Mouse (Mus musculus) heart, postnatal 4 days (tissue): Measurements from ENCODE around the gene Phldb1. TPM values are rescaled to one million over a fixed set of nuclear protein-coding genes. Genes with fewer than 3 reads are reported as not detected.
A peak's percentile ranks its signal among the peaks of the same experiment; 100 is the strongest.
"Not testable (repeated sequence)": the region's sequence is repeated elsewhere in the genome, so short reads cannot be mapped to it uniquely, and the experiment has no call there.

Source experiments
- DNase-seq: peaks from one replicate; pipeline ENCODE4 v3.0.0; 2021
- total RNA-seq, 2 experiments: library from RNA; stranded (reverse); gene quantifications; 2 replicates each; pipeline ENCODE4 v1.2.3; 2021

Gene Phldb1
- total RNA-seq, 2 experiments from 2014 or later: 109 TPM

DNA sequence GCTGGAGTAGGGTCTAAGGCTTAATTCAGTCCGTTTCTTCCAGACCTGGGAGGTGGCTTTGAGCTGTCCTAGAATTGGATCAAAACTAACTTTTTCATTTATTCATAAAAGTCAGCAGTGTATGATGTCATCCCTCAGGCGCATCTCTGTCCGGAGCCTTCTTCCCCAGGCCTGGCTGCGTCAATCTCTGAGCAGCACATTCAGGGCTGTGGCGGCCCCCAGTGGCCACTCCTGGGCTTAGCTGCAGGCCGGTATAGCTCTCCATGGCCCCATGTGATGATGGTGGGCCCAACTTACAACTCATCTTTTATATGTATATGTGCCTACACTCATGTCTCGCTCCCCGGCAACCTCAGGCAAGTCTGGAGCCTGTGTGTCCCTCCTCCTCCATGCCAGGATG is 83.0 kb downstream of the Phldb1 start:
- DNase-seq: peak; percentile 85

DNA sequence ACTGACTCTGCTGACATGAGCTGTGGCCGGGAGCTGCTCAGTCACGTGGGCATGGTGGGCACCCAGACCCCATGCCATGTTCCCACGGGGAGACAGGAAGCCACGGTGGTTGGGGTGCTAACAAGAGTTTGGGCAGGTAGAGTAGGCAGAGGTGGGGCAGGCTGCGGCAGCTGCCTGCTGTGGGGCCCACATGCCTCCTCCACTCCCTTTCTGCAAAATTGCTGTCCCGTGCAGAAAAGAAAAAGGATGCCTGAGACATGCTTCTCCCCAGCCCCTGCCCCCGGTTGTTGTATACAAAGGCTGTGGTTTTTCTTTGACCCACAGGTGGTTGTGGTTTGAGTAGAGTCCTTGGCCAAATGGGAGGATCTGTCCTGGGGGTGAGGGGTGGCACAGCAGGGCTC is 86.1 kb downstream of the Phldb1 start:
- DNase-seq: no peak

DNA sequence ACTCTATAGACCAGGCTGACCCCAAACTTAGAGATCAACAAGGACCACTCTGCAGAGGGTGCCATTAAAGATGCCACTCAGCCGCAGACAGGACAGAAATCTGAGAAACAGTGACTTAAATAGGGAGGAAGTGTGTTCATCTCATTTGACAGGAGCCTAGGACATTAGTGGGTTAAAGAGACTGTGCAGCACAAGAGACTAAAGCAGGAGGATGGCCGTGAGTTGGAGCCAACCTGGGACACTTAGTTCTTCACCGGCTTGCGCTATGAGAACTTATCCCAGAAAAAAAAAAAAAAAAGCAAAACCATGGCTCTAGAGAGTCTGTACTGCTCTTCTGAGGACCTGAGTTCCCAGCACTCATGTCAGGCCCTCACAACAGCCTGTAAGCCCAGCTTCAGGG is 87.3 kb downstream of the Phldb1 start:
- no peak for DNase-seq

DNA sequence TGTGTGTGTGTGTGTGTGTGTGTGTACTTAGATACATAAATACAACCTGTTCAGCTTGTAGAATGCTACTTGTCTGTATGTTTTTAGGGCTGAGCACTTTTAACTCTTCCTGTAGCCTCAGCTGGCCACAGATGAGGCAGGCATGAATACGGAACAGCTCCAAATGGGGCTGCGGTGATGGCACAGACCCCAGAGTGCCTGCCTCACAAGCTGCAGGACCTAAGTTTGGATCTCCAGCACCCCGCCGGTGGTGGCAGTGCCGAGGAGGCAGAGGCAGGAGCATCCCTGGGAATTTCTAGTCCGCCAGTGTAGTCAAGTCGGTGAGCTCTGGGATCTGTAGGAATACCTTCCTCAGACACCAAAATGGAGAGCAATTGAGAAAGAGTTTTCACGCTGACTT is 88.0 kb downstream of the Phldb1 start:
- DNase-seq: no peak

DNA sequence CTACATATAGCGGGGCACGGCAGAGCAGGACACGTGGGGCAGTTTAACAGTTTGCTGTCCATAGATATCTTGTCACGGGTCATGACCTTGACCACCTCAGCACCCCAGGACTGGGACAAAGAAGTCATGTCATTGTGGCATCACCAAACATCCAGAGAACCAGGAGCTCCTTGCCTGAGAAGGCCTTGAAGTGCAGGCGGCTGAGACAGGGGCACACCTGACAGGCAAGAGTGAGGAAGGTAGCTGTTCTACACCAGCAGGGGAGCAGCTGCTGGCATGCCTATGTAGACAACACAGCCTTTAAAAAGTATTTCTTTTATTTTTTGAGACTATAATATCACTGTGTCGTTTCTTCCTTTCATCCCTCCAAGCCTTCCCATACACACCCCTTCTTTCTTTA is 88.6 kb downstream of the Phldb1 start:
- DNase-seq: no peak

DNA sequence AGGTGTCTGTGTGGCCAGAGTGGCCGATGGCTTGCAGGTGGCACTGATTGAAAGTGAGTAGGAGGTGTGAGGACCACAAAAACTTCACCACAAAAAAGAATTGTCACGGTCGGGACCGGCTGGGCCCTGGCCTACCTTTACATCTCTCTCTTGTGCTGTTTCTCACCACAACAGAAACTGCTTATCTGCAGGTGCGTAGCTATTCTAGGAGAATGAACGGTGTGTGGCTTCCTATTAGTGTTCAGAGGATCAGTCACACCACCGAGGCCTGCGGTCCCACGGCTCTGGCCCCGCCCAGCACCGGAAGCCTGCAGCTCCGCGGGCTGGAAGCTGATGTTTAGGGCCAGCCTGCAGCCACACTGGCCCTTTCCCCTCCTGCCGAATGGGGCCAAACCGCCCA is 89.1 kb downstream of the Phldb1 start:
- DNase-seq: no peak

DNA sequence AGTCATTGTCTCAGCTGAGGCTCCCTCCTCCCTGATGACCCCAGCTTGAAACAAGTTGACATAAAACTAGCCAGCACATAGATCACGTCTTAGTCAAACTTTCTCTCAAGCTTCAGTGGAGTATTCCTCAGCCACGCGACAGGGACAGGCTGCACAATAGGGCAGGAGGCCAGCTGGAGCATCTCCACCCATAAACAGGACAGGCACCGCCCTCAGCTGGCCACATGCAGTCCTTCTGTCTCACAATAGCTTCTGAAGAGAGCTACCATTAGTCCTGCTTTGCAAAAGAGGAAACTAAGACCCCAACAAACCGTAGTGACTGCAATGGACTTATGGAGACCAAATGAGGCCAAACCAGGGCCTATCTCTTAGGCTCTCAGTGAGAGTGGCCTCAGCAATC is 89.5 kb downstream of the Phldb1 start:
- peak; percentile 73 for DNase-seq

DNA sequence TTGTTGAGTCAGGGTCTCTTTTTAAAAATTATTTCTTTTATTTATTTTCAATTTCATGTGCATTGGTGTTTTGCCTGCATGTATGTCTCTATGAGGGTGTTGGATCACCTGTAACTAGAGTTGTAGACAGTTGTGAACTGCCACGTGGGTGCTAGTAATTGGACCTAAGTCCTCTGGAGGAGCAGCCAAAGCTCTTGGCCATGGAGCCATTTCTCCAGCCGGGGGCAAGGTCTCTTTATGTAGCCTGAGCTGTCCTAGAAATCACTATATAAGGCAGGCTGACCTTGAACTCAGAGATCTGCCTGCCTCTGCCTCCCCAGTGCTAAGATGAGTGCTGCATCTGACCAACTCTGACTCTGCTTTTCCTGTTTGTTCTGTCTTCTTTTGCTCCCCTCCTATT is 90.8 kb downstream of the Phldb1 start:
- no peak for DNase-seq

DNA sequence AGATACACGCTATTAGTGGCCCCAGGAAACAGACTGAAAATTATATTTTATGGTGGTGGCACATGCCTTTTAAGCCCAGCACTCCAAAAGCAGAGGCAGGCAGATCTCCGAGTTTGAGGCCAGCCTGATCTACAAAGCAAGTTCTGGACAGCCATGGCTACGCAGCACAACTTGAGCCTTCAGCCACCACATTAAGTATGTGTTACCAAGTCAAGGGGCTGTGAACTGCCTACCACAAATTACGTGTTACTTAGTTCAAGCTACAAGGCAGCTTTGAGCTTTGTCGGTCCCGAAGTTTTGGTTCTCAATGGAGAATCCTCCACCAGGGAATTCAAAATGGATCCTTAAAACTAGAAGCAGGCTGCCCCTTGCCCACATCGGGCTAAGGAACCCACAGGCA is 91.9 kb downstream of the Phldb1 start:
- DNase-seq: no peak

DNA sequence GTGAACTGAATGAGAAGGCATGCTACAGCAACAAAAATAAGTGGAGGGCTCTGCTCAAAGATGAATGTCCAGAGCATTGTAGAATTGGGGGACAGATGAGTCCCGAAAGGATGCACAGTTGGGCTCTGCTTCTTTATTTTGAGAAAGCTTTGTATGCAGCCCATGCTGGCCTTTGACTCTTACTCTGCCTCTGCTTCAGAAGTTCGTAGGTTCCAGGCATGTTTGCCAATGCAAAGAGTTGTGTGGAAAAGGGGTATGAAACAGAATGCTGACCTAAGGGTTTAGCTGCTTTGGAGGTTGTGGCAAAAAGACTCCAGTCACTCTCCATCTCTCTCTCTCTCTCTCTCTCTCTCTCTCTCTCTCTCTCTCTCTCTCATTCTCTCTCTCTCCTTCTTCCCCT is 93.4 kb downstream of the Phldb1 start:
- DNase-seq: no peak

DNA sequence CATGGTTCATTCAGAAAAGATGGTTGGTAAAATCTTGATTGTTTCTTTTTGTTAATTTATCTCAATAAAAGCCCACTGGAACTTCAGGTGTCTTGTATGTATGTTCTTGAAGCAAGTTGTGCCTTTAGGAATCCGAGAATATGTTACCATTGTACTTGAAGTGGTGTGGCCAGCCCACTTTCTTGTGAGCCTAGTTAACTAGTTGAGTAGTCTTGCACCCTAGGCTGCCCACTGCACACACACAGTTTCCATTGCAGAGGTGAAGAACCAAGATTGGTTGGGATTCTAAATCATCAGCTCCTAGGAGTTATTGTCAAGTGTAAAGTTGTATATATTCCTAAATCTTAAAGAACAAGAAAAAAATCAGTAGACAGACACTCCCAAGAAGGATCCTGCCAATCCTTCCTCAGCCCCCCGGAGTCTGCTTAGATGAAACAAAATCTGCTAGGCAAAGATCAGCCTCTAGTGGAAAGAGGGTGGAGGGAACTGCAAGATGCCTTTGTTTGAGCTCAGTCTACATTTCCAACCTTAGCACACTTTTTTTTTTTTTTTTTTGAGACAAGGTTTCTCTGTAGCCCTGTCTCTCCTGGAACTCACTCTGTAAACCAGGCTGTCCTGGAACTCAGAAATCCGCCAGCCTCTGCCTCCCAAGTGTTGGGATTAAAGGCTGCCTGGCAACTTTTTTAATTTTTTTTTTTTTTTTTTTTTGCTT is 94.2 kb downstream of the Phldb1 start:
- no peak for DNase-seq

DNA sequence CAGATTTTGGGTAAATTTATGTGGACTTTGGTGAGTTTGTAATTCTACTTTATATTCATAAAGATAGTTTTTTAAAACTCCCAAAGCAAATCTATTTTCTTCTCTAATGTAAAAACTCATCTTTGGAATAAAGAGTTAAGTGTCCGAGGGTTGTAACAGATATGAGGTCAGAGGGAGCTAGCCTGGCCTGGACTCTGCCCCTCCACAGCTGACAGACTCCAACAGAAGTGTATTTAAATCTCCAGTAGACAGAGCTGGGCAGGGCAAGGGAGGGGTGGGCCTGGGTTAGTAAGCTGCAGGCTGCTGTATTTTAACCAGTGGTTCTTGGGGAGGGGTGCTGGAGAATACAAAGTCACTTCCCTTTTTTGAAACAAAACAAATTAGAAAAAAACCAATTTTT is 95.0 kb downstream of the Phldb1 start:
- not testable (repeated sequence) for DNase-seq

DNA sequence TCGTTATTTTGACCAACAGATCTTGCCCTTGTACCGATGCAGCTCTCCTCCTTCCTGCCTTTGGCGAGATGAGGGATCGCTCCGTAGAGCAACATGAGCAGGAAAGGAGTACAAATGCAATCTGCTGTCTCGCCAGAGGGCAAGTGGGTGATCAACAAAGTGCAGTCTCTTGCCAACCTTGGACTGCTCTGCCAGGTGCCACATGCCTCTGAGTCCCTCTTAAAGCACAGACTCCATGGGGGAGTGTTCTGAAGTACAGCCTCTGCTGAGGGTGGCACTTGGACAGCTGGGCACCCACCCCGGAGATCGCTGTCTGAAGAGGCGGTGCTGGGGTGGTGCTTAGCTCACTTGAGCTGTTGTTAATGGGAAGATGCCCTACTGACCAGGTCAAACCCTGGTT is 96.3 kb downstream of the Phldb1 start:
- peak; percentile 32 for DNase-seq

DNA sequence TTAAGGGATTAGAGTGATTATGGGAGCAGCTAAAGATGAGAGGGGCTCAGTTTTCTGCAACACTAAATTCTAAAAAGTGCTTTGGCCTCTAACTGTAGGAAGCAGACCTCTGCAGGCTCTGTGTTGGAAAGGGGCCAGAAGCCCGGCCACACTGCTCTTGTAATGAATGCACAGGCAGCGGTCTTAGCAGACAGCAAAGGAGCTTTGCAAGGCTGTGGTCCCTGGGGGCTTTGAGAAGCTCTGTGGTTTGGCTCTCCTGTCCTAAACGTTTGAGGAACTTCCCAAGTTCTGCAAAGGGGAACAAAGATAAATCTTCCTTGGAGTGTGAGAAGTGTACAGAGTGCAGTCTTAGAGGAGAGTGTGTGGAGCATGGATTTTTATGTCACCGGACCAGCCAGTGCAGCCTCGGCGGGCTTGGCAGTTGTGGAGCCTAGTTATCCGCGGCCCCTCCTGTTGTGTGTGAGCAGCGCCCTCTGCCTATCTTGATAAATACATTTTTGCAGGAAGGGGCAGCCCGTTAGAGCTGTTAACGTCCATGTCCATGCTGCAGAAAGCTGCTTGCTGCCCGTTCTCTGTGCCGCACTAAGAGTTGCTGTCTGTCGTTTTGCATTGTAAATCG is 97.3 kb downstream of the Phldb1 start:
- peak; percentile 70 for DNase-seq

Other genes with a start within 250 kb of the Phldb1 start
- under 1 TPM; 0.14 to 0.29 TPM for gene Cxcr5, start 173.3 kb downstream of the Phldb1 start, total RNA-seq
- 100 to 1,000 TPM in 1 of 2 experiments, 10 to 100 TPM in 1; 99.8 to 101 TPM for gene Ddx6, start 130.3 kb downstream of the Phldb1 start, total RNA-seq
- not detected for gene Treh, start 62.0 kb downstream of the Phldb1 start, total RNA-seq
- gene Arcn1, start 32.6 kb upstream of the Phldb1 start, total RNA-seq: 100 to 1,000 TPM; 104 to 119 TPM
- gene Ift46, start 32.7 kb upstream of the Phldb1 start, total RNA-seq: 10 to 100 TPM; 58.4 to 58.7 TPM
- 1 to 10 TPM; 3.5 to 6.0 TPM for gene Tmem25, start 64.1 kb upstream of the Phldb1 start, total RNA-seq
- gene Ttc36, start 67.9 kb upstream of the Phldb1 start, total RNA-seq: 1 to 10 TPM in 1 of 2 experiments, under 1 TPM in 1; 0.61 to 1.0 TPM
- gene Kmt2a, start 146.1 kb upstream of the Phldb1 start, total RNA-seq: 10 to 100 TPM; 22.9 to 23.5 TPM
- 1,000 to 10,000 TPM; 1,050 to 1,223 TPM for gene Atp5l, start 185.5 kb upstream of the Phldb1 start, total RNA-seq
- 10 to 100 TPM; 33.9 to 41.6 TPM for gene Ube4a, start 230.4 kb upstream of the Phldb1 start, total RNA-seq
- under 1 TPM; 0.43 to 0.48 TPM for gene Cd3g, start 245.2 kb upstream of the Phldb1 start, total RNA-seq
- under 1 TPM in 1 of 2 experiments, not detected in 1; 0.36 TPM for gene Cd3d, start 246.6 kb upstream of the Phldb1 start, total RNA-seq